Mouse (Mus musculus) bone marrow, adult 2 months (tissue): Measurements from ENCODE around the gene Arhgap21. TPM values are rescaled to one million over a fixed set of nuclear protein-coding genes. Genes with fewer than 3 reads are reported as not detected.

ENCODE experiments used
- H3K27ac ChIP-seq: fragments of 200-500 bp; 2 replicates; pipeline ENCODE4 v1.5.1; 2012; ENCODE audit warnings: low read depth, mild to moderate bottlenecking, control low read depth, inconsistent platforms, low read length; ENCODE audit not compliant: control insufficient read depth, poor library complexity, insufficient read depth
- H3K4me1 ChIP-seq: fragments of 200-500 bp; 2 replicates; pipeline ENCODE4 v1.6.1; 2011; ENCODE audit warnings: low read length; ENCODE audit not compliant: control insufficient read depth, insufficient read depth
- H3K4me3 ChIP-seq: fragments of 200-500 bp; replicated peaks from 2 replicates; pipeline ENCODE3; 2011; ENCODE audit warnings: mild to moderate bottlenecking, low read depth, low read length, control low read depth; ENCODE audit not compliant: control insufficient read depth
- CTCF ChIP-seq: fragments of 200-500 bp; IDR thresholded peaks from 2 replicates; pipeline ENCODE4 v1.5.1; 2011; ENCODE audit warnings: low read length, control low read depth; ENCODE audit not compliant: control insufficient read depth, insufficient read depth
- POLR2A ChIP-seq: fragments of 200-500 bp; IDR thresholded peaks from 2 replicates; pipeline ENCODE4 v1.6.1; 2011; ENCODE audit warnings: low read depth, mild to moderate bottlenecking, control low read depth, low read length, borderline replicate concordance; ENCODE audit not compliant: control insufficient read depth
- whole genome bisulfite sequencing: fragments of 180-500 bp; shearing (Covaris S2); methylation state at CpG from one replicate; pipeline ENCODE4 v1.1.7; 2018; 5-methylcytosine and 5-hydroxymethylcytosine counted together
- polyA plus RNA-seq: library from polyadenylated mRNA; stranded (reverse); fragments of >200 nt; gene quantifications from 2 replicates; pipeline ENCODE4 v1.2.4, GENCODE M21; 2011; ENCODE audit warnings: low replicate concordance; ENCODE audit not compliant: missing spikeins, insufficient read depth, insufficient read length

Arhgap21 gene
- polyA plus RNA-seq, 1 experiment: 22.6 TPM

GRCm38 (mm10) chr2:20991508-20991907, 22.8 kb upstream of the Arhgap21 start:
- H3K4me3 ChIP-seq: no peak overlapping the region
- WGBS: 81% methylated on average over 2 of the region's 2 CpGs

GRCm38 (mm10) chr2:20990907-20991306, 22.2 kb upstream of the Arhgap21 start:
- Histone ChIP-seq H3K4me1 (no peaks in the 10 kb centered on the region), H3K4me3 (no peak overlapping the region), H3K27ac (no peak overlapping the region)
- 77% methylated on average over 2 of the region's 2 CpGs for WGBS
- TF ChIP-seq POLR2A (no peak), CTCF (no peak)

More at GRCm38 (mm10) chr2:20991508-20991907, 22.8 kb upstream of the Arhgap21 start:
- H3K4me1 ChIP-seq: no peaks in the 10 kb centered on the region
- TF ChIP-seq CTCF (no peak), POLR2A (no peak)
- no peak overlapping the region for H3K27ac ChIP-seq

GRCm38 (mm10) chr2:20990056-20990455, 21.4 kb upstream of the Arhgap21 start:
- 85% methylated on average over 3 of the region's 3 CpGs for WGBS
- no peak overlapping the region for H3K4me3 ChIP-seq
- no peak overlapping the region for H3K27ac ChIP-seq
- no peak for TF ChIP-seq POLR2A
- H3K4me1 ChIP-seq: no peaks in the 10 kb centered on the region

- WGBS: 71% methylated on average over 3 of the region's 3 CpGs
- no peaks in the 10 kb centered on the region for H3K4me1 ChIP-seq
- TF ChIP-seq CTCF: no peak
- TF ChIP-seq POLR2A: no peak
- H3K27ac ChIP-seq: no peak overlapping the region
- H3K4me3 ChIP-seq: no peak overlapping the region
These were observed 19.1 kb upstream of the Arhgap21 start for GRCm38 (mm10) chr2:20987822-20988221.

- Histone ChIP-seq H3K4me1 (no peaks in the 10 kb centered on the region), H3K27ac (no peak overlapping the region), H3K4me3 (no peak overlapping the region)
- 63% methylated on average over 8 of the region's 8 CpGs for WGBS
- TF ChIP-seq CTCF (no peak), POLR2A (no peak)
These were observed 10.0 kb upstream of the Arhgap21 start for GRCm38 (mm10) chr2:20978726-20979125.

GRCm38 (mm10) chr2:20977051-20977450, 8.4 kb upstream of the Arhgap21 start:
- H3K4me3 ChIP-seq: no peak overlapping the region
- no peak overlapping the region for H3K27ac ChIP-seq
- no peak for TF ChIP-seq CTCF
- no peak for TF ChIP-seq POLR2A

GRCm38 (mm10) chr2:20973513-20973912, 4.8 kb upstream of the Arhgap21 start:
- 79% methylated on average over 3 of the region's 3 CpGs for WGBS
- no peak overlapping the region for H3K27ac ChIP-seq
- H3K4me1 ChIP-seq: no peaks in the 10 kb centered on the region
- no peak for TF ChIP-seq CTCF
- TF ChIP-seq POLR2A: no peak
- no peak overlapping the region for H3K4me3 ChIP-seq

More at GRCm38 (mm10) chr2:20977051-20977450, 8.4 kb upstream of the Arhgap21 start:
- H3K4me1 ChIP-seq: no peaks in the 10 kb centered on the region

- H3K4me3 ChIP-seq: no peak overlapping the region
- no peak for TF ChIP-seq CTCF
- no peak for TF ChIP-seq POLR2A
- no peak overlapping the region for H3K27ac ChIP-seq
- H3K4me1 ChIP-seq: no peaks in the 10 kb centered on the region
- 65% methylated on average over 1 of the region's 1 CpGs for WGBS
These were observed 3.5 kb upstream of the Arhgap21 start for GRCm38 (mm10) chr2:20972180-20972579.

- no peak overlapping the region for H3K4me3 ChIP-seq
- TF ChIP-seq POLR2A (no peak), CTCF (no peak)
These were observed 2.9 kb upstream of the Arhgap21 start for GRCm38 (mm10) chr2:20971628-20972027.

More at GRCm38 (mm10) chr2:20971628-20972027, 2.9 kb upstream of the Arhgap21 start:
- Histone ChIP-seq H3K27ac (no peak overlapping the region), H3K4me1 (no peaks in the 10 kb centered on the region)
